Mouse (Mus musculus) midbrain, postnatal 0 days (tissue): ENCODE measurements at regions not wholly inside any gene's neighbourhood (a gene's known extent, or its start where the extent isn't known, plus 50 kb on each side); places are given as distances from the start of the nearest gene placed in this dataset.

Experiments
- ATAC-seq: fragments of 200-750 bp; cut with Nextera tagmentation; 2 replicates; pipeline ENCODE4 v1.8.0; 2017; ENCODE audit warnings: moderate number of reproducible peaks, mild to moderate bottlenecking, moderate TSS enrichment, moderate library complexity; ENCODE audit not compliant: low FRiP score
- DNase-seq: peaks from one replicate; pipeline ENCODE4 v3.0.0-alpha.2; 2015; ENCODE audit warnings: low spot score
- H3K27ac ChIP-seq: fragments of 300-500 bp; sonication (generic); 2 replicates; pipeline ENCODE4 v1.5.1; 2014; ENCODE audit warnings: low read depth, mild to moderate bottlenecking, low read length, mixed read lengths
- H3K27me3 ChIP-seq: fragments of 300-500 bp; sonication (generic); 2 replicates; pipeline ENCODE4 v1.6.1; 2014; ENCODE audit warnings: low read length, control low read depth, mixed read lengths; ENCODE audit not compliant: insufficient read depth
- H3K36me3 ChIP-seq: fragments of 300-500 bp; sonication (generic); 2 replicates; pipeline ENCODE4 v1.6.1; 2014; ENCODE audit warnings: low read length, control low read depth, mixed read lengths; ENCODE audit not compliant: insufficient read depth
- H3K4me1 ChIP-seq: fragments of 300-500 bp; sonication (generic); 2 replicates; pipeline ENCODE4 v1.6.1; 2014; ENCODE audit warnings: mild to moderate bottlenecking, control low read depth, antibody characterized with exemption, low read length, mixed read lengths; ENCODE audit not compliant: insufficient read depth
- H3K4me2 ChIP-seq: fragments of 300-500 bp; sonication (generic); 2 replicates; pipeline ENCODE4 v1.6.1; 2014; ENCODE audit warnings: low read depth, mild to moderate bottlenecking, low read length, mixed read lengths; ENCODE audit not compliant: poor library complexity, severe bottlenecking
- H3K4me3 ChIP-seq: fragments of 300-500 bp; sonication (generic); 2 replicates; pipeline ENCODE4 v1.5.1; 2014; ENCODE audit warnings: low read depth, mild to moderate bottlenecking, low read length, moderate library complexity
- H3K9ac ChIP-seq: fragments of 300-500 bp; sonication (generic); replicated peaks from 2 replicates; pipeline ENCODE4 v1.6.1; 2014; ENCODE audit warnings: mild to moderate bottlenecking, low read length, moderate library complexity, mixed read lengths; ENCODE audit not compliant: poor library complexity, severe bottlenecking
- H3K9me3 ChIP-seq: fragments of 300-500 bp; sonication (generic); 2 replicates; pipeline ENCODE4 v1.6.1; 2016; ENCODE audit warnings: low read length, control low read depth
- CTCF ChIP-seq: IDR thresholded peaks from 2 replicates; pipeline ENCODE4 v1.5.1; 2016; ENCODE audit warnings: antibody characterized with exemption, mild to moderate bottlenecking
- WGBS: fragments of 180-500 bp; shearing (Covaris S2); extraction: QIAGEN DNeasy Blood & Tissue Kit; methylation state at CpG from one replicate; pipeline ENCODE4 v1.1.7; 2014; 5-methylcytosine and 5-hydroxymethylcytosine counted together

GRCm38 (mm10) chr17:68982094-68982493 is 93.4 kb upstream of the Epb41l3 start:
- H3K4me1 ChIP-seq: no peaks in the 10 kb centered on the region
- TF ChIP-seq CTCF: no peak

GRCm38 (mm10) chr17:68999913-69000312 is 75.6 kb upstream of the Epb41l3 start:
- WGBS: 81% methylated on average over 3 of the region's 3 CpGs
- H3K4me1 ChIP-seq: no peaks in the 10 kb centered on the region
- no peak overlapping the region for H3K9ac ChIP-seq
- DNase-seq (peak; percentile 42), ATAC-seq (no peak)
- TF ChIP-seq CTCF: no peak
- no peak overlapping the region for H3K27ac ChIP-seq
- H3K27me3 ChIP-seq: no peaks in the 10 kb centered on the region
- no peak overlapping the region for H3K4me2 ChIP-seq
- H3K36me3 ChIP-seq: no peaks in the 10 kb centered on the region
- H3K9me3 ChIP-seq: no peaks in the 10 kb centered on the region
- no peak overlapping the region for H3K4me3 ChIP-seq

More at GRCm38 (mm10) chr17:68982094-68982493, 93.4 kb upstream of the Epb41l3 start:
- Histone ChIP-seq H3K4me3 (no peak overlapping the region), H3K27ac (no peak overlapping the region), H3K9ac (no peak overlapping the region), H3K36me3 (no peaks in the 10 kb centered on the region), H3K4me2 (no peak overlapping the region), H3K9me3 (no peaks in the 10 kb centered on the region), H3K27me3 (no peaks in the 10 kb centered on the region)
- DNase-seq: no peak
- ATAC-seq: no peak
- WGBS: 94% methylated on average over 6 of the region's 6 CpGs

DNA sequence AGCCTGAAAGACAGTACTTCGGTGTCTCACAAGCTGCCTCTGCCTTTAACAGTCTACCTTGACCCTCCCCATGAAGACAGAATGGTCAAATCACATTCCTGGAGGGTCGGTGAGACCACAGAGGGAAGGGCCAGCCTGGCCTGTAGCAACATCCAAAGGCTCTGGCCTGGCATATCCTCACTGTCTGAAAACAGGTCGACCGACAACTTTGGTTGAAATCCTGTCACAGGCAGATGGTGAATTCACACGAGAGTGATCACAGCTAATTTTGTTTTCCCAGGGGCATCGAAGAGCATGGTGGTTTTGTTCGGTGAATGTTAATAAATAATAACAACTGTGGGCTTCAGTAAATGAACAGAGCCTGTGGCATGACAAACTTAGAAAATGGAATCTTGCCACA is 71.4 kb upstream of the Epb41l3 start:
- H3K9me3 ChIP-seq: no peaks in the 10 kb centered on the region
- no peak for TF ChIP-seq CTCF
- no peaks in the 10 kb centered on the region for H3K27me3 ChIP-seq
- H3K4me1 ChIP-seq: no peaks in the 10 kb centered on the region
- ATAC-seq (no peak), DNase-seq (peak; percentile 65)
- no peak overlapping the region for H3K27ac ChIP-seq
- H3K4me2 ChIP-seq: no peak overlapping the region
- WGBS: 70% methylated on average over 7 of the region's 7 CpGs
- H3K9ac ChIP-seq: no peak overlapping the region
- H3K4me3 ChIP-seq: no peak overlapping the region
- no peaks in the 10 kb centered on the region for H3K36me3 ChIP-seq

- Histone ChIP-seq H3K9ac (no peak overlapping the region), H3K4me2 (no peak overlapping the region), H3K4me3 (no peak overlapping the region), H3K27ac (no peak overlapping the region), H3K36me3 (no peaks in the 10 kb centered on the region), H3K27me3 (no peaks in the 10 kb centered on the region), H3K4me1 (no peaks in the 10 kb centered on the region), H3K9me3 (no peaks in the 10 kb centered on the region)
- DNase-seq: no peak
- no peak for TF ChIP-seq CTCF
- WGBS: 51% methylated on average over 9 of the region's 9 CpGs
- ATAC-seq: no peak
Measured at GRCm38 (mm10) chr17:69006272-69006671, 69.2 kb upstream of the Epb41l3 start.
